Mouse (Mus musculus) CH12.LX (cell line): Measurements from ENCODE around the gene Sdc4. TPM values are rescaled to one million over a fixed set of nuclear protein-coding genes. Genes with fewer than 3 reads are reported as not detected.

Experiments
- DNase-seq: peaks from one replicate; pipeline ENCODE4 v3.0.0-alpha.2; 2013; ENCODE audit errors: extremely low read depth
- H3K27ac ChIP-seq: 2 replicates; pipeline ENCODE4 v1.5.1; 2012; ENCODE audit warnings: low read depth, mild to moderate bottlenecking, control low read depth, moderate library complexity; ENCODE audit not compliant: insufficient read depth
- H3K27me3 ChIP-seq: replicated peaks from 2 replicates; pipeline ENCODE3; 2012; ENCODE audit warnings: inconsistent platforms
- H3K36me3 ChIP-seq, 2 experiments: replicated peaks in 1 of 2; 2 replicates each; pipeline versions ENCODE3 to v1.6.1; 2012; ENCODE audit warnings: inconsistent platforms in 1 of 2, low read length in 1 of 2, mild to moderate bottlenecking in 1 of 2, mixed read lengths in 1 of 2, moderate library complexity in 1 of 2; ENCODE audit not compliant: control insufficient read depth in 1 of 2, insufficient read depth in 1 of 2
- H3K4me1 ChIP-seq, 2 experiments: 2 replicates each; pipeline ENCODE4 v1.6.1; 2012; ENCODE audit warnings: inconsistent platforms in 1 of 2, moderate library complexity in 1 of 2; ENCODE audit not compliant: insufficient read depth in 2 of 2, control insufficient read depth in 1 of 2
- H3K4me2 ChIP-seq: 2 replicates; pipeline ENCODE4 v1.6.1; 2012; ENCODE audit warnings: low read depth, mild to moderate bottlenecking, control low read depth; ENCODE audit not compliant: poor library complexity, insufficient read depth, severe bottlenecking
- H3K4me3 ChIP-seq, 3 experiments: fragments of 150-350 bp in 1 of 3; sonication (generic) in 1 of 3; replicated peaks in 1 of 3; 2 replicates each; pipeline versions ENCODE3 to v1.5.1; 2011 to 2012; ENCODE audit warnings: low read depth in 2 of 3, low read length in 2 of 3, mild to moderate bottlenecking in 2 of 3, moderate library complexity in 2 of 3, control low read depth in 1 of 3, improper control_type of control experiment in 1 of 3, inconsistent platforms in 1 of 3, mixed read lengths in 1 of 3; ENCODE audit not compliant: poor library complexity in 1 of 3
- H3K79me2 ChIP-seq: replicated peaks from 2 replicates; pipeline ENCODE4 v1.6.1; 2012; ENCODE audit warnings: mild to moderate bottlenecking, moderate library complexity; ENCODE audit not compliant: control insufficient read depth, poor library complexity, insufficient read depth, severe bottlenecking; ENCODE audit errors: extremely low read depth
- H3K9ac ChIP-seq: 2 replicates; pipeline ENCODE4 v1.6.1; 2012; ENCODE audit warnings: low read depth, mild to moderate bottlenecking, control low read depth, moderate library complexity; ENCODE audit not compliant: insufficient read depth
- H3K9me3 ChIP-seq: replicated peaks from 2 replicates; pipeline ENCODE3; 2012; ENCODE audit warnings: low read length, inconsistent platforms, mixed read lengths
- CTCF ChIP-seq, 2 experiments: IDR thresholded peaks in 1 of 2; conservative IDR thresholded peaks in 1 of 2; 2 replicates each; pipeline ENCODE4 v1.5.1; 2011 to 2012; ENCODE audit warnings: low read depth in 2 of 2, low read length in 2 of 2, improper control_type of control experiment in 1 of 2, inconsistent platforms in 1 of 2, mild to moderate bottlenecking in 1 of 2, moderate library complexity in 1 of 2
- E2F4 ChIP-seq: IDR thresholded peaks from 2 replicates; pipeline ENCODE4 v1.6.1; 2011; ENCODE audit warnings: low read depth, low read length, improper control_type of control experiment; ENCODE audit not compliant: insufficient replicate concordance
- ELF1 ChIP-seq: IDR thresholded peaks from 2 replicates; pipeline ENCODE4 v1.6.1; 2014; ENCODE audit warnings: low read depth, mild to moderate bottlenecking, inconsistent platforms, low read length, improper control_type of control experiment
- IRF4 ChIP-seq: IDR thresholded peaks from 2 replicates; pipeline ENCODE4 v1.6.1; 2014; ENCODE audit warnings: low read depth, mild to moderate bottlenecking, inconsistent platforms, low read length, improper control_type of control experiment
- JUND ChIP-seq: conservative IDR thresholded peaks from 2 replicates; pipeline ENCODE4 v1.6.1; 2011; ENCODE audit warnings: low read depth, low read length, improper control_type of control experiment
- MAX ChIP-seq: IDR thresholded peaks from 2 replicates; pipeline ENCODE4 v1.6.1; 2011; ENCODE audit warnings: low read length, improper control_type of control experiment
- MXI1 ChIP-seq: IDR thresholded peaks from 2 replicates; pipeline ENCODE4 v1.6.1; 2011; ENCODE audit warnings: mild to moderate bottlenecking, low read depth, low read length, improper control_type of control experiment
- RCOR1 ChIP-seq: conservative IDR thresholded peaks from 2 replicates; pipeline ENCODE4 v1.6.1; 2012; ENCODE audit warnings: low read depth, mild to moderate bottlenecking, inconsistent platforms, low read length, improper control_type of control experiment
- SMC3 ChIP-seq: IDR thresholded peaks from 2 replicates; pipeline ENCODE4 v1.6.1; 2011; ENCODE audit warnings: low read depth, low read length, improper control_type of control experiment
- TBP ChIP-seq: conservative IDR thresholded peaks from 2 replicates; pipeline ENCODE4 v1.6.1; 2011; ENCODE audit warnings: low read depth, low read length, improper control_type of control experiment
- UBTF ChIP-seq: IDR thresholded peaks from 2 replicates; pipeline ENCODE4 v1.6.1; 2012; ENCODE audit warnings: low read depth, mild to moderate bottlenecking, inconsistent platforms, low read length, improper control_type of control experiment, moderate library complexity
- USF1 ChIP-seq: IDR thresholded peaks from 2 replicates; pipeline ENCODE4 v1.6.1; 2014; ENCODE audit warnings: low read depth, mild to moderate bottlenecking, inconsistent platforms, low read length, improper control_type of control experiment
- ZMIZ1 ChIP-seq: IDR thresholded peaks from 2 replicates; pipeline ENCODE4 v1.6.1; 2012; ENCODE audit warnings: low read depth, mild to moderate bottlenecking, inconsistent platforms, low read length, improper control_type of control experiment
- ZNF384 ChIP-seq: IDR thresholded peaks from 2 replicates; pipeline ENCODE4 v1.6.1; 2012; ENCODE audit warnings: low read depth, low read length, improper control_type of control experiment, inconsistent platforms
- dilution Hi-C: fragments of 300-500 bp; cut with MboI; formaldehyde crosslinking; loops from 2 replicates; pipeline ENCODE4 v1.14.3; 2020; ENCODE audit warnings: low sequenced_read_pairs; ENCODE audit not compliant: extremely low pct_unique_long_range_greater_than_20kb, extremely low pct_ligation_motif_present
- in situ Hi-C: fragments of 300-500 bp; cut with MboI; formaldehyde crosslinking; loops from 3 replicates; pipeline ENCODE4 v1.14.3; 2019; ENCODE audit warnings: low sequenced_read_pairs, low pct_ligation_motif_present, low pct_unique_long_range_greater_than_20kb, mixed read lengths
- polyA plus RNA-seq: library from polyadenylated mRNA; unstranded; fragments of >175 nt; gene quantifications from 2 replicates; pipeline ENCODE4 v1.2.1, GENCODE M21; 2012; ENCODE audit warnings: low read depth; ENCODE audit not compliant: insufficient read length
- total RNA-seq, 2 experiments: library from RNA; depleted of rRNA; stranded (reverse); fragments of 300-350 nt in 1 of 2; fragments of >200 nt in 1 of 2; gene quantifications; 2 replicates each; pipeline ENCODE4 v1.2.3; 2012 to 2014

The Sdc4 gene
- total and polyA plus RNA-seq, 3 experiments, result 46.6 to 69.9 (median 59.8) TPM

DNA sequence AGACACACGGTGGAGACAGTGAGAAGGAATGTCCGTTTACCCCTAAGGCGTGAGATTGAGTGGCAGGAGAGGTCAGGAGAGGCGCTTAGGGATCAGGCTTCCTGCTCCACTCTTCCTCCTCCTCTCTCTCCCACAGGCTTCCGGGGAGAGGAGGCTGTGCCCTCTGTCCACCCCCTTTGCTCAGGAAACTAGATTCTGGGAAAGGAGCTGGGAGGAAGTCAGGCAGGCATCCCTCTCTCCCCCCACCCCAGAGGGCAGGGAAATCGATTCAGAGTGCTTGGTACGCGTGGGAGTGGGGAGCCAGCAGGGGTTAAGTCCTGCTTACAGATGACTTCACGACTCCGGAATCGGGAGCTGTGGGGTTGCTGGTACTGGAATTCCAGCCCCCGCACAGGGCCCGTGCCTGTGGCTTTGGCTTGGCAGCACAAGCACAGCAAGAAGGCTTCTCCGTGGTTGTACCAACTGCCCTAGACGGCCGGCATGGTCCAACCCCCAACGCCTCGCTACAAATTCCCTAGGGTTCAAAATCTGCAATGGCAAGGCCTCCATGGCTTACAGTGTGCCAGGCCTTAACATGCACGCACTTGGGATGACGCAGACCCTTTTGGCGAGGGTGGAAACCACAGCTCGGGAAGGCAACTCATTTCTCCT is 11.0 kb downstream of the Sdc4 start:
- DNase-seq, result no peak
- Histone ChIP-seq H3K4me3 (no peak overlapping the region), H3K4me2 (no peak overlapping the region), H3K9ac (no peak overlapping the region), H3K27me3 (no peaks in the 10 kb centered on the region), H3K27ac (no peak overlapping the region), H3K79me2 (peaks cover 35% of the 10 kb centered on the region), H3K9me3 (no peaks in the 10 kb centered on the region), H3K36me3 (peaks cover 28 to 69% of the 10 kb centered on the region in 2 experiments), H3K4me1 (peaks cover 23 to 49% of the 10 kb centered on the region in 2 experiments)
- TF ChIP-seq TBP (no peak), ZMIZ1 (no peak), UBTF (no peak), CTCF (conservative IDR thresholded peaks at IDR 0.05 in 1 of 2, IDR thresholded peaks at IDR 0.05 in 1 of 2; ENCODE audit: low read depth in 2 of 2, low read length in 2 of 2) (no peak), MXI1 (no peak)
- dilution Hi-C loops (no loop called here), in situ Hi-C loops (no loop called here)

DNA sequence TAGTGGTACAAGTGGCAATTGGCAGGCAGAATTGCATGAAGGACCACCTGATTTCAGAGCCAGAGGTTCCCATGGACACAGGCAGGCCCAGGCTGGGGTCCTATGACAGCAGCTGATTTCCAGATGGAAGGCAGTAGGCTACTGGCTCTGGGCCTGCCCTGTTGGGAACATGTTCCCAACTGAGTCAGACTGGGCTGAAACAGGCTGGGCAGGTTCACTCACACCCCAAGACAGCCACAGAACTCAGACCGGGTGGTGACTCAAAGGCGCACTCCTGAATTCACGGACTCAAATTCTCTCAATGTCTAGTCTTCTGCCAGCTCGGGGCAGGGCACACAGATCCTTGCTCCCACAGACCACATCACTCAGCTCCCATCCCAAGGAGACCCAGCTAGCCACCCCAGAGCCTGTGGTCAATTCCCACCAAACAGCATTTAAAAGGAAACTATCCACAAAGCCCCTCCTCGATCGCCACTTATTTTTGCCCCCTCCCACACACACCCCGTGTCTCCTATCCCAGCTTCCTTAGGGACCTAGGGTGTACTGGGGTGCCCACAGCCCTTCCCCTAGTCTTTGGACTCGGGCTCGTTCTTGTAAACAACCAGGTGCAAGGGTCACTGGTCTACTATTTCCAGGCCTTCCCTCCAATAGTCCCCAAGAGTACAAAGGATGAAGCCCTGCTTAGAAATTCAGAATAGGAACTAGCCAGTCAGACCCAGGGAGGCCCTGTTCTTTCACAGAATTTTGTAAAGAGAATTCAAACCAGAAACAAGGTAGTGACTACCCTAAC is 11.8 kb downstream of the Sdc4 start:
- no peak overlapping the region for H3K4me2 ChIP-seq

DNA sequence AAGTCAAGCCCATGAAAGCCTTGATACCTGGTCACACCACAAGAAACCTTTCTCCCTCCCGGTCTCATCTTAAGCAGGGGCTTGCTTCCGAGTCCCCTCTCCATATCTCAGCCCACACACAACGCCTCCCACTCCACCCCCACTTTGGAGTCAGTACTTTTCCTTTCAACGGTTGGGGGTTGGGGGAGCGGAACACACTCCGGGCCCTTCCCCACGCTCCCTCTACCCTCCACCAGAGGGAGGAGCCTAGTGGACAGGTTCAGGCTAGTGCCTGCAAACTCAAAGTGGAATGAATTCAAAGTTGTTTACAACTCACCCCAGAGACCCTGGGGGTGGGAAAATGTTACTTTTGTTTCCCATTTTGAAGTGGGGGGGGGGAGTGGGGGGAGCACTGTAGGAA is 13.0 kb downstream of the Sdc4 start:
- no peaks in the 10 kb centered on the region for H3K9me3 ChIP-seq
- peaks cover 35% of the 10 kb centered on the region for H3K79me2 ChIP-seq
- H3K27me3 ChIP-seq, result no peaks in the 10 kb centered on the region
- H3K27ac ChIP-seq, result no peak overlapping the region
- no peak overlapping the region for H3K4me2 ChIP-seq
- H3K4me1 ChIP-seq, result peaks cover 8 to 29% of the 10 kb centered on the region in 2 experiments; a peak in 3 of 4 replicates
- no peak for DNase-seq
- peaks cover 46 to 89% of the 10 kb centered on the region in 2 experiments for H3K36me3 ChIP-seq
- in situ Hi-C loops, result no loop called here
- no peak overlapping the region for H3K4me3 ChIP-seq
- dilution Hi-C loops, result no loop called here
- TF ChIP-seq ELF1 (no peak), USF1 (no peak), RCOR1 (no peak), E2F4 (no peak), MAX (no peak), ZNF384 (no peak), JUND (no peak)
- no peak overlapping the region for H3K9ac ChIP-seq

More for the DNA sequence above, 11.8 kb downstream of the Sdc4 start:
- dilution Hi-C loops (no loop called here), in situ Hi-C loops (no loop called here)
- peaks cover 35 to 77% of the 10 kb centered on the region in 2 experiments for H3K36me3 ChIP-seq
- no peaks in the 10 kb centered on the region for H3K9me3 ChIP-seq
- H3K4me1 ChIP-seq, result peaks cover 18 to 41% of the 10 kb centered on the region in 2 experiments
- H3K27me3 ChIP-seq, result no peaks in the 10 kb centered on the region
- H3K79me2 ChIP-seq, result peaks cover 35% of the 10 kb centered on the region
- H3K9ac ChIP-seq, result no peak overlapping the region
- DNase-seq, result no peak
- TF ChIP-seq SMC3 (no peak), JUND (no peak), IRF4 (no peak)
- no peak overlapping the region for H3K4me3 ChIP-seq
- H3K27ac ChIP-seq, result no peak overlapping the region
